Mouse (Mus musculus): ENCODE data around the gene Atn1. TPM values are rescaled to one million over a fixed set of nuclear protein-coding genes. Genes with fewer than 3 reads are reported as not detected.
A peak's percentile ranks its signal among the peaks of the same experiment; 100 is the strongest.

Gene Atn1
- total and polyA plus RNA-seq, 3 experiments, result 1.6 to 43.2 TPM; not detected in 1

DNA sequence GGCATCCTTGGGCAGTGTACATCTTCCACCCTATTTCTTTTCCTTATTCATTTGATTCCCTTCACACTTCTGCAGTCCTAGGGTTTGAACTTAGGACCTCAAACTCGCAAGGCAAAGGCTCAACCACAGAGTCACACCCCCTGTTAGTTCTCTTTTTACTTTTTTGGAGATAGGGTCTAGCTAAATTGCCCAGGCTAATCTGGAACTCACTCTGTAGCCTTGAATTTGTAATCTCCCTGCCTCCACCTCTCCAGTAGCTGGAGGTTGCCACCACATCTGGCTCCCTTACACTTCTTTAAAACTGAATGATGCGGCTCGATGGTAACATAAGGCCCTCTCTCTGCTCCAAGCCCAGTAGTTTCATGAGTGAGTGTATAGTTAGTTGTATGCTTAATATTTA is 21.9 kb downstream of the Atn1 start (continued):
- TF ChIP-seq MAZ (IDR thresholded peaks at IDR 0.05; ENCODE audit: low read depth, low read length), result no peak
- TF ChIP-seq TAL1 (IDR thresholded peaks at IDR 0.05; ENCODE audit: low read length), result peak; percentile 51
- TF ChIP-seq CTCF (IDR thresholded peaks at IDR 0.05 in 2 of 3, conservative IDR thresholded peaks at IDR 0.05 in 1 of 3; ENCODE audit: control insufficient read depth in 1 of 3, insufficient read depth in 1 of 3, low read depth in 2 of 3, low read length in 3 of 3, poor library complexity in 1 of 3, severe bottlenecking in 1 of 3), result no peak
- TF ChIP-seq HCFC1 (IDR thresholded peaks at IDR 0.05; ENCODE audit: low read depth, low read length), result 0 out of 2 replicates have a peak, but pooled peaks have one; percentile 21
- TF ChIP-seq USF1 (IDR thresholded peaks at IDR 0.05; ENCODE audit: low read depth, low read length), result no peak
- no peak for TF ChIP-seq ZNF384 (IDR thresholded peaks at IDR 0.05; ENCODE audit: low read depth, low read length)
- peak; percentile 51 for TF ChIP-seq SIN3A (IDR thresholded peaks at IDR 0.05; ENCODE audit: low read length)
- peak; percentile 48 to 54; a peak in 3 of 4 replicates for TF ChIP-seq EP300 (IDR thresholded peaks at IDR 0.05; ENCODE audit: low read depth in 1 of 2, low read length in 2 of 2)
- TF ChIP-seq KAT2A (conservative IDR thresholded peaks at IDR 0.05; ENCODE audit: low read depth, low read length), result no peak
- no peak for TF ChIP-seq RAD21 (IDR thresholded peaks at IDR 0.05; ENCODE audit: low read depth, low read length)
- no peak for TF ChIP-seq POLR2AphosphoS2 (IDR thresholded peaks at IDR 0.05; ENCODE audit: low read length)
- no peak for TF ChIP-seq E2F4 (IDR thresholded peaks at IDR 0.05; ENCODE audit: borderline replicate concordance, low read depth, low read length)
- TF ChIP-seq ETS1 (IDR thresholded peaks at IDR 0.05; ENCODE audit: low read depth, low read length), result peak; percentile 46; the same call in 1 of the 2 replicates

DNA sequence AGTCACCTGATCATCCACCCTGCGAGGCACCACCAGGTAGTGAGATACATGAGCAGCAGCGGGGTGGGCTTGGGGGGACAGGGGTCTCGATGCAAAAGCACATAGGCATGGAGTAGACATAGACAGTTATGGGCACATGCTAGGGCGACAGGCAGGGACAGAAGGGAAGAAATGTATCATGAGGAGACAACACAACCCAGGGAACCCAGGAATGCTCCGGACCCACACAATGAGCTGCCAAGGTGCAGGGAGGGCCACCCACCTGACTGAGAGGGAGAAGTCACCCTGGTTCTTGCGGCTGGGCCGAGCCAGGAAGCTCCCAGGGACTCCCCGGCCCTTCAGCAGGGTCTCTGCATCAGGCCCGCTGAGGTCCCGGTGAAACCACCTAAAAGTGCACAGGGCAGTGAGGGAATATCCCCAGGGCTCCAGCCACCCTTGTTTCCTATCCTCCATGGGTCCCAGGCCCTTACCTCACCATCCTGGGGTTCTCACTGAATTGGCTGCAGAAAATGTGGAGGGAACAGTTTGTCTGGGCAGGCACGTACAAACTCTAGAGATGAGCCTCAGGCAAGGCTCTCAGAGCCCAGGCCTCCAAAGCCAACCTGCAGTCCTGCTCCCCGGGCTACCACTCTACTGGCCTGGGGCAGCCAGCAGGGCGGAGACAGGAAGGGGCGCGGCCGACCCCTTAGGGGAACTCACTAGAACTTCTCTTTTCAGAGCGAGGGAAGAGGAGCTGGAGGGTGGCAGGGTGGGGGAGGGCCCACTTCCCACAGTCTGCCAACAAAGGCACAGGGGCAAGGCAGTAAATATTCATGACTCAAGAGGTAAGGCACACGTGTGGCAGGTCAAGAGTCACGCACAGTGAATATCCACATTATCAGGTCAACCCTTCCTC is 23.6 kb downstream of the Atn1 start:
- no peaks in the 10 kb centered on the region for H3K27me3 ChIP-seq (ENCODE audit: control insufficient read depth in 1 of 2, insufficient read depth in 2 of 2, low read length in 2 of 2)
- peak overlapping the region; percentile 88 for H3K27ac ChIP-seq (ENCODE audit: control insufficient read depth, low read depth, low read length)
- H3K4me3 ChIP-seq (ENCODE audit: control insufficient read depth in 1 of 2, insufficient read depth in 1 of 2, low read depth in 2 of 2, low read length in 2 of 2), result peak overlapping the region; percentile 81 to 84
- H3K79me2 ChIP-seq (ENCODE audit: control insufficient read depth, insufficient read depth, low read length, poor library complexity), result peaks cover 16% of the 10 kb centered on the region
- no peaks in the 10 kb centered on the region for H3K9me3 ChIP-seq (replicated peaks; ENCODE audit: insufficient read depth, low read length)
- peak overlapping the region; percentile 94 for H3K9ac ChIP-seq (ENCODE audit: control insufficient read depth, low read depth, low read length, poor library complexity, severe bottlenecking)
- DNase-seq (ENCODE audit: low read depth, low spot score), result peak; percentile 92
- peaks cover 0 to 27% of the 10 kb centered on the region in 2 experiments; a peak in 2 of 4 replicates for H3K36me3 ChIP-seq (ENCODE audit: control insufficient read depth in 1 of 2, insufficient read depth in 2 of 2, low read length in 2 of 2)
- H3K4me1 ChIP-seq (ENCODE audit: control insufficient read depth in 1 of 2, insufficient read depth in 2 of 2, low read length in 2 of 2), result peaks cover 14 to 30% of the 10 kb centered on the region in 2 experiments
- TF ChIP-seq NRF1 (IDR thresholded peaks at IDR 0.05; ENCODE audit: insufficient read depth, low read depth, low read length, poor library complexity, severe bottlenecking) (no peak), SMC3 (IDR thresholded peaks at IDR 0.05; ENCODE audit: low read depth, low read length) (0 out of 2 replicates have a peak, but pooled peaks have one; percentile 20), RCOR1 (IDR thresholded peaks at IDR 0.05; ENCODE audit: low read depth, low read length) (peak; percentile 55), POLR2AphosphoS5 (IDR thresholded peaks at IDR 0.05; ENCODE audit: borderline replicate concordance, low read depth, low read length) (0 out of 2 replicates have a peak, but pooled peaks have one; percentile 73), ELF1 (IDR thresholded peaks at IDR 0.05; ENCODE audit: low read depth, low read length) (peak; percentile 63; the same call in 1 of the 2 replicates), GABPA (IDR thresholded peaks at IDR 0.05; ENCODE audit: low read depth, low read length) (no peak), USF2 (IDR thresholded peaks at IDR 0.05; ENCODE audit: borderline replicate concordance in 1 of 2, insufficient read depth in 1 of 2, low read depth in 1 of 2, low read length in 2 of 2) (no peak), ZMIZ1 (IDR thresholded peaks at IDR 0.05; ENCODE audit: low read depth, low read length) (peak; percentile 90), MYB (IDR thresholded peaks at IDR 0.05; ENCODE audit: low read depth, low read length) (0 out of 2 replicates have a peak, but pooled peaks have one; percentile 34), E2F4 (IDR thresholded peaks at IDR 0.05; ENCODE audit: borderline replicate concordance, low read depth, low read length) (no peak), EP300 (IDR thresholded peaks at IDR 0.05; ENCODE audit: low read depth in 1 of 2, low read length in 2 of 2) (peak; percentile 64 to 68), BHLHE40 (IDR thresholded peaks at IDR 0.05; ENCODE audit: borderline replicate concordance, low read depth, low read length) (peak; percentile 72), POLR2A (IDR thresholded peaks at IDR 0.05; ENCODE audit: control insufficient read depth in 1 of 2, insufficient read depth in 1 of 2, low read depth in 1 of 2, low read length in 2 of 2, poor library complexity in 1 of 2) (peak; percentile 69 to 91), MAX (IDR thresholded peaks at IDR 0.05; ENCODE audit: low read length) (peak; percentile 61; the same call in 1 of the 2 replicates), HCFC1 (IDR thresholded peaks at IDR 0.05; ENCODE audit: low read depth, low read length) (peak; percentile 71), RAD21 (IDR thresholded peaks at IDR 0.05; ENCODE audit: low read depth, low read length) (no peak), CHD1 (IDR thresholded peaks at IDR 0.05; ENCODE audit: low read depth, low read length) (peak; percentile 50; the same call in 1 of the 2 replicates), ZKSCAN1 (IDR thresholded peaks at IDR 0.05; ENCODE audit: low read depth, low read length) (0 out of 2 replicates have a peak, but pooled peaks have one; percentile 6), POLR2AphosphoS2 (IDR thresholded peaks at IDR 0.05; ENCODE audit: low read length) (peak; percentile 86), ZC3H11A (IDR thresholded peaks at IDR 0.05; ENCODE audit: low read depth, low read length) (no peak), KAT2A (conservative IDR thresholded peaks at IDR 0.05; ENCODE audit: low read depth, low read length) (0 out of 2 replicates have a peak, but pooled peaks have one; percentile 21), UBTF (IDR thresholded peaks at IDR 0.05; ENCODE audit: borderline replicate concordance, insufficient read depth, low read depth, low read length) (no peak), TBP (IDR thresholded peaks at IDR 0.05; ENCODE audit: low read depth, low read length) (0 out of 2 replicates have a peak, but pooled peaks have one; percentile 77), MAZ (IDR thresholded peaks at IDR 0.05; ENCODE audit: low read depth, low read length) (peak; percentile 95)
